Mouse (Mus musculus) stomach, adult 2 months (tissue): ENCODE measurements around the gene Kcnk5. TPM values are rescaled to one million over a fixed set of nuclear protein-coding genes. Genes with fewer than 3 reads are reported as not detected.

Experiments used
- polyA plus RNA-seq: library from polyadenylated mRNA; depleted of rRNA; stranded (reverse); fragments of >200 nt; gene quantifications from 2 replicates; pipeline ENCODE4 v1.2.3, GENCODE M21; 2012; rRNA removed

The Kcnk5 gene
- polyA plus RNA-seq, result 5.2 and 5.4 TPM in 2 replicates

GRCm38 (mm10) chr14:20181466-20181921 lies at the start of gene Kcnk5:
Gene Kcnk5 (minus strand): TSS chr14:20181809.

GRCm38 (mm10) chr14:20138484-20139355 lies 42.9 kb downstream of the Kcnk5 start, which contains the start of gene Saysd1:
Gene Saysd1 (minus strand): TSS chr14:20138534.

Other genes starting within 250 kb of the Kcnk5 start
- gene Gng2, start 204.2 kb downstream of the Kcnk5 start, polyA plus RNA-seq, result 1.0 and 1.2 TPM in 2 replicates
- gene Saysd1, start 43.3 kb downstream of the Kcnk5 start, polyA plus RNA-seq, result 3.7 and 5.8 TPM in 2 replicates
- 4.8 and 7.1 TPM in 2 replicates for gene Kcnk16, start 87.4 kb upstream of the Kcnk5 start, polyA plus RNA-seq
- 5.1 and 6.1 TPM in 2 replicates for gene Nudt13, start 112.9 kb upstream of the Kcnk5 start, polyA plus RNA-seq
- gene Ecd, start 166.3 kb upstream of the Kcnk5 start, polyA plus RNA-seq, result 4.6 and 5.2 TPM in 2 replicates
- 5.1 and 7.6 TPM in 2 replicates for gene Fam149b, start 166.4 kb upstream of the Kcnk5 start, polyA plus RNA-seq
- 5.8 and 8.3 TPM in 2 replicates for gene Dnajc9, start 207.1 kb upstream of the Kcnk5 start, polyA plus RNA-seq
- gene Mrps16, start 211.8 kb upstream of the Kcnk5 start, polyA plus RNA-seq, result 18.7 and 32.5 TPM in 2 replicates